Mouse (Mus musculus): ENCODE measurements at regions not wholly inside any gene's neighbourhood (a gene's known extent, or its start where the extent isn't known, plus 50 kb on each side); places are given as distances from the start of the nearest gene placed in this dataset.

GRCm38 (mm10) chr16:55636224-55636623 is 202.5 kb downstream of the Nfkbiz start:
- no peaks in the 10 kb centered on the region for H3K36me3 ChIP-seq (ENCODE audit: insufficient read depth, low read length)
- no peak for TF ChIP-seq CTCF (IDR thresholded peaks at IDR 0.05)
- no peak overlapping the region for H3K9ac ChIP-seq (replicated peaks; ENCODE audit: low read length, poor library complexity, severe bottlenecking)
- no peak overlapping the region for H3K27ac ChIP-seq (ENCODE audit: low read depth, low read length)
- no peaks in the 10 kb centered on the region for H3K27me3 ChIP-seq (ENCODE audit: insufficient read depth, low read length)
- no peaks in the 10 kb centered on the region for H3K4me1 ChIP-seq (ENCODE audit: insufficient read depth, low read length)
- no peak for ATAC-seq (ENCODE audit: low FRiP score)
- H3K4me2 ChIP-seq (ENCODE audit: low read depth, low read length, poor library complexity, severe bottlenecking): no peak overlapping the region
- WGBS: 86% methylated on average over 4 of the region's 4 CpGs
- no peak overlapping the region for H3K4me3 ChIP-seq (ENCODE audit: low read depth, low read length)
- no peaks in the 10 kb centered on the region for H3K9me3 ChIP-seq (ENCODE audit: low read length)
- no peak for DNase-seq (ENCODE audit: low spot score)

- H3K9ac ChIP-seq (replicated peaks; ENCODE audit: low read length, poor library complexity, severe bottlenecking): no peak overlapping the region
- 86% methylated on average over 1 of the region's 1 CpGs for WGBS
- H3K36me3 ChIP-seq (ENCODE audit: insufficient read depth, low read length): no peaks in the 10 kb centered on the region
- no peak overlapping the region for H3K4me2 ChIP-seq (ENCODE audit: low read depth, low read length, poor library complexity, severe bottlenecking)
- H3K4me1 ChIP-seq (ENCODE audit: insufficient read depth, low read length): no peaks in the 10 kb centered on the region
- no peak overlapping the region for H3K27ac ChIP-seq (ENCODE audit: low read depth, low read length)
- TF ChIP-seq CTCF (IDR thresholded peaks at IDR 0.05): no peak
- no peaks in the 10 kb centered on the region for H3K9me3 ChIP-seq (ENCODE audit: low read length)
- H3K4me3 ChIP-seq (ENCODE audit: low read depth, low read length): no peak overlapping the region
- DNase-seq (ENCODE audit: low spot score) (no peak), ATAC-seq (ENCODE audit: low FRiP score) (no peak)
- no peaks in the 10 kb centered on the region for H3K27me3 ChIP-seq (ENCODE audit: insufficient read depth, low read length)
Observed at GRCm38 (mm10) chr16:55634691-55635090, 204.0 kb downstream of the Nfkbiz start.

GRCm38 (mm10) chr16:55632220-55632619 is 206.5 kb downstream of the Nfkbiz start:
- no peaks in the 10 kb centered on the region for H3K9me3 ChIP-seq (ENCODE audit: low read length)
- no peaks in the 10 kb centered on the region for H3K4me1 ChIP-seq (ENCODE audit: insufficient read depth, low read length)
- TF ChIP-seq CTCF (IDR thresholded peaks at IDR 0.05): no peak
- no peak overlapping the region for H3K9ac ChIP-seq (replicated peaks; ENCODE audit: low read length, poor library complexity, severe bottlenecking)
- 81% methylated on average over 3 of the region's 3 CpGs for WGBS
- no peaks in the 10 kb centered on the region for H3K27me3 ChIP-seq (ENCODE audit: insufficient read depth, low read length)
- ATAC-seq (ENCODE audit: low FRiP score): no peak
- no peak overlapping the region for H3K4me2 ChIP-seq (ENCODE audit: low read depth, low read length, poor library complexity, severe bottlenecking)
- no peak overlapping the region for H3K4me3 ChIP-seq (ENCODE audit: low read depth, low read length)
- no peaks in the 10 kb centered on the region for H3K36me3 ChIP-seq (ENCODE audit: insufficient read depth, low read length)
- DNase-seq (ENCODE audit: low spot score): no peak
- no peak overlapping the region for H3K27ac ChIP-seq (ENCODE audit: low read depth, low read length)

GRCm38 (mm10) chr16:55631637-55632036 is 207.1 kb downstream of the Nfkbiz start:
- H3K4me1 ChIP-seq (ENCODE audit: insufficient read depth, low read length): no peaks in the 10 kb centered on the region
- DNase-seq (ENCODE audit: low spot score) (no peak), ATAC-seq (ENCODE audit: low FRiP score) (no peak)
- 77% methylated on average over 2 of the region's 2 CpGs for WGBS
- TF ChIP-seq CTCF (IDR thresholded peaks at IDR 0.05): no peak
- H3K36me3 ChIP-seq (ENCODE audit: insufficient read depth, low read length): no peaks in the 10 kb centered on the region
- no peak overlapping the region for H3K9ac ChIP-seq (replicated peaks; ENCODE audit: low read length, poor library complexity, severe bottlenecking)
- H3K4me2 ChIP-seq (ENCODE audit: low read depth, low read length, poor library complexity, severe bottlenecking): no peak overlapping the region
- no peak overlapping the region for H3K4me3 ChIP-seq (ENCODE audit: low read depth, low read length)
- no peak overlapping the region for H3K27ac ChIP-seq (ENCODE audit: low read depth, low read length)
- no peaks in the 10 kb centered on the region for H3K27me3 ChIP-seq (ENCODE audit: insufficient read depth, low read length)
- no peaks in the 10 kb centered on the region for H3K9me3 ChIP-seq (ENCODE audit: low read length)

GRCm38 (mm10) chr16:55631048-55631447 is 207.7 kb downstream of the Nfkbiz start:
- WGBS: 81% methylated on average over 2 of the region's 2 CpGs
- H3K4me3 ChIP-seq (ENCODE audit: low read depth, low read length): no peak overlapping the region
- no peaks in the 10 kb centered on the region for H3K36me3 ChIP-seq (ENCODE audit: insufficient read depth, low read length)
- no peak overlapping the region for H3K27ac ChIP-seq (ENCODE audit: low read depth, low read length)
- peaks cover 5% of the 10 kb centered on the region; the same call in 1 of the 2 replicates for H3K9me3 ChIP-seq (ENCODE audit: low read length)
- no peak overlapping the region for H3K4me2 ChIP-seq (ENCODE audit: low read depth, low read length, poor library complexity, severe bottlenecking)
- H3K4me1 ChIP-seq (ENCODE audit: insufficient read depth, low read length): no peaks in the 10 kb centered on the region
- DNase-seq (ENCODE audit: low spot score): no peak
- no peak for ATAC-seq (ENCODE audit: low FRiP score)
- no peak overlapping the region for H3K9ac ChIP-seq (replicated peaks; ENCODE audit: low read length, poor library complexity, severe bottlenecking)
- H3K27me3 ChIP-seq (ENCODE audit: insufficient read depth, low read length): no peaks in the 10 kb centered on the region
- no peak for TF ChIP-seq CTCF (IDR thresholded peaks at IDR 0.05)

GRCm38 (mm10) chr16:55627531-55627930 is 211.2 kb downstream of the Nfkbiz start:
- H3K9me3 ChIP-seq (ENCODE audit: low read length): peaks cover 7% of the 10 kb centered on the region; the same call in 1 of the 2 replicates
- H3K4me3 ChIP-seq (ENCODE audit: low read depth, low read length): no peak overlapping the region
- ATAC-seq (ENCODE audit: low FRiP score) (no peak), DNase-seq (ENCODE audit: low spot score) (no peak)
- H3K4me1 ChIP-seq (ENCODE audit: insufficient read depth, low read length): no peaks in the 10 kb centered on the region
- H3K9ac ChIP-seq (replicated peaks; ENCODE audit: low read length, poor library complexity, severe bottlenecking): no peak overlapping the region
- no peaks in the 10 kb centered on the region for H3K36me3 ChIP-seq (ENCODE audit: insufficient read depth, low read length)
- WGBS: 91% methylated on average over 1 of the region's 1 CpGs
- TF ChIP-seq CTCF (IDR thresholded peaks at IDR 0.05): no peak
- H3K4me2 ChIP-seq (ENCODE audit: low read depth, low read length, poor library complexity, severe bottlenecking): no peak overlapping the region
- H3K27ac ChIP-seq (ENCODE audit: low read depth, low read length): no peak overlapping the region
- no peaks in the 10 kb centered on the region for H3K27me3 ChIP-seq (ENCODE audit: insufficient read depth, low read length)
